Mouse (Mus musculus): ENCODE results near the gene 1110008L16Rik. TPM values are rescaled to one million over a fixed set of nuclear protein-coding genes. Genes with fewer than 3 reads are reported as not detected.

1110008L16Rik gene
- polyA plus RNA-seq, 1 experiment from 2014 or later, result 13.6 TPM

DNA sequence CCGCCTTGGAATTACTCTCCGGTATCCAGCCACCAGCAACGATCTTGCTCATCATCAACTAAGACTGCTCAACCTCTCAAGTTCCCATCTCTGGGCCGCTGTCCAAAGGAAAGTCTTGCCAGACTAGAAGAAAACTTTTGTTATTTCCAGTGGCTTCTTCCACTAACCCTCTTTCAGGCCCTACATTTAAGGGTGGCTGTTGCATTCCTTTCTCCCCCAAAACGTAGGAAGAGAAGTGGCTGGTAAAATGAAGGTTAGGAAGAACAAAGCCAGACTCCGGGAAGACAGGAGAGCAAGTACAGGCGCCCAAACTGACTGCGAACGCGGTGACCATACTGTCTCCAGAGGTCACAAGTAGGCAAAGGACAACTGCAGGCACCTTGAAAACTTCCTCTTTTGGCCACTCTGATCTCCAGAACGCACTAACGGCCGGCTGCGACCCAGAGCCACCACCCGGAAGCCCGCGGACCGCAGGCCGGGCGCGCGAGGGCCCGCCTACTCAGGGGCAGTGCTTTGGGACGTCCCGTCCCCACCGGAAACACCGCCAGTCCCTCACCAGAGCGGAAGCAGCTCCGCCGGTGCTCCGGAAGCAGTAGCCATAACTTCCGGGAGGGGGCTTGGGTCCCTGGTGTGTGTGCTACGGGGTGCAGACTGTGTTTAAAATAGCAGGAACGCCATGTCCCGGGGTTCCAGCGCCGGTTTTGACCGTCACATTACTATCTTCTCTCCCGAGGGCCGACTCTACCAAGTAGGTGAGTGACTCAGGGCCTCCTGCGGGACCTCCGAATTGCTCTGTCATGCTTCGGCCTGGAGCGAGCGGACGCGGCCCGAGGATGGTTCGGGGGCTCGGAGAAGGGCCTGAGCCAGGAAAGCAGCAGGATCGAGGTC, 99.1 kb downstream of the 1110008L16Rik start:
- ATAC-seq (ENCODE audit: low FRiP score, low read depth), result peak; percentile 99
- no peaks in the 10 kb centered on the region for H3K27me3 ChIP-seq
- peaks cover 13% of the 10 kb centered on the region for H3K4me1 ChIP-seq
- WGBS, result 2% methylated on average over 51 of the region's 51 CpGs
- H3K4me3 ChIP-seq, result peak overlapping the region; percentile 98
- H3K4me2 ChIP-seq (replicated peaks), result peak overlapping the region; percentile 96
- peak overlapping the region; percentile 91 for H3K9ac ChIP-seq (replicated peaks)
- no peaks in the 10 kb centered on the region for H3K9me3 ChIP-seq
- peak overlapping the region; percentile 91 for H3K27ac ChIP-seq (replicated peaks)
- H3K36me3 ChIP-seq, result peaks cover 10% of the 10 kb centered on the region; the same call in 1 of the 2 replicates

DNA sequence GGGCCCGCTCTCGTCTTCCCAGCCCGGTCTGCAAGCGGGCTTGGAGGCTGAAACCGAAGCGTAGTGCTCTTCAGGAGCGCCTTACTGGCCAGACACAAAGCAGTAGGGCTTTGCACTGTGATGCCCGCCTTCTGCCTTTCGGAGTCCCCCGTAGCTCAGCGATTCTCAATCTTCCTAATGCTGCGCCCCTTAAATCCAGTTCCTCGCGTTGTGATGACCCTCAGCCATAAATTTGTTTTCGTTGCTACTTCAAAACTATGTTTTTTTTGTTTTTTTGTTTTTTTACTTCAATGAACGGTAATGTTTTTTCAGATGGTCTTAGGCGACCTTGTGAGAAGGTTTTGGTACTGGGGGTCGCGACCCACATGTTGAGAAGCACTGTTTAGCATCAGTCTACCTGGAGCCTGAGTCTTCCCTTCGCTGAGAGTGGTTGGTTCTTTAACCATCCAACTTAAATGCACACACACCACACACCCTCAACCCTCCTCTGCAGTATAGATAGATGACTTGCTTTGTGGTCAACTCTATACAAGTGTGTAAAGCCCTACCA, 99.8 kb downstream of the 1110008L16Rik start:
- peak overlapping the region; percentile 98 for H3K4me3 ChIP-seq
- peaks cover 13% of the 10 kb centered on the region for H3K4me1 ChIP-seq
- 1% methylated on average over 20 of the region's 20 CpGs for WGBS
- H3K27me3 ChIP-seq, result no peaks in the 10 kb centered on the region
- peak overlapping the region; percentile 96 for H3K4me2 ChIP-seq (replicated peaks)
- ATAC-seq (ENCODE audit: low FRiP score, low read depth), result peak; percentile 25
- peak overlapping the region; percentile 91 for H3K9ac ChIP-seq (replicated peaks)
- H3K27ac ChIP-seq (replicated peaks), result peak overlapping the region; percentile 91
- H3K36me3 ChIP-seq, result peaks cover 10% of the 10 kb centered on the region; the same call in 1 of the 2 replicates
- H3K9me3 ChIP-seq, result no peaks in the 10 kb centered on the region

DNA sequence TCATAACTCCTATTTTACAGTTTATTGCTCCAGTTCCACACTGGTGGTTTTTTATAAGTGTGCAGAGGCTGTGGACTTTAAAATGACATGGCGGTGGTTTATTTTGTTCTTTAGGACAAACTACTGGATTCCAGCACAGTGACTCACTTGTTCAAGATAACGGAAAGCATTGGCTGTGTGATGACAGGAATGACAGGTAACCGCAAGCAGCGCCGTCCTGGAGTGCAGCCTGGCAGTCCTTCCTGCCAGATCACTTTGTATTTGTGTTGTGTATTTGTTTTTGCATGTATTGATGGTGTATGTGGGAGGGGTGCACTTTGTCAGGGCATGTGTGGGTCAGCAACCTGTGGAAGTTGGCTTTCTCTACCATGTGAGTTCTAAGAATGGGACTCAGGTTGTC, 108.5 kb downstream of the 1110008L16Rik start:
- Histone ChIP-seq H3K27ac (replicated peaks) (no peak overlapping the region), H3K27me3 (no peaks in the 10 kb centered on the region), H3K4me3 (no peak overlapping the region), H3K4me2 (replicated peaks) (no peak overlapping the region), H3K4me1 (no peaks in the 10 kb centered on the region), H3K9me3 (no peaks in the 10 kb centered on the region), H3K36me3 (peaks cover 51% of the 10 kb centered on the region), H3K9ac (replicated peaks) (no peak overlapping the region)
- 95% methylated on average over 5 of the region's 5 CpGs for WGBS
- no peak for ATAC-seq (ENCODE audit: low FRiP score, low read depth)

DNA sequence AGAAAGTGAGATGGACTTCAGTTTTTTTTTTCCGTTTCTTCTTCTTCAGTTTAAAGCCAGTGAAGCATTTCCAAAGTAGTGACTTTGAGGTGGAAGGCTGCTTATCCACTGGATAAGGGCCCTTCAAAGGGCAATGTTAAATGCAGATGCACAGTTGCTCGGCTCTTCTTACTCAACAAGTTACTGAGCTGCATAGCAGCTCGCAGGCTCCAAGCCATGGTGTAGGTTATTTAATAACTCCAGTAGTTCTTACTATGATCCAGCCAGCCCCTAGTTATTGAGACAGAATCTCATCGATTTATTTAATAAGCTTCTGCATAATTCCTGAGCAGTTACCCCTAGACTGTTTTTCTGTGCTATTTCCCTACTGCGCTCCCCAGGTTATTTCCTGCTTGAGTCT, 115.9 kb downstream of the 1110008L16Rik start:
- 93% methylated on average over 5 of the region's 5 CpGs for WGBS
- no peak overlapping the region for H3K4me2 ChIP-seq (replicated peaks)
- H3K27ac ChIP-seq (replicated peaks), result no peak overlapping the region
- no peaks in the 10 kb centered on the region for H3K9me3 ChIP-seq
- no peaks in the 10 kb centered on the region for H3K27me3 ChIP-seq
- H3K4me3 ChIP-seq, result no peak overlapping the region
- H3K36me3 ChIP-seq, result peaks cover 84% of the 10 kb centered on the region
- no peaks in the 10 kb centered on the region for H3K4me1 ChIP-seq
- H3K9ac ChIP-seq (replicated peaks), result no peak overlapping the region
- no peak for ATAC-seq (ENCODE audit: low FRiP score, low read depth)

DNA sequence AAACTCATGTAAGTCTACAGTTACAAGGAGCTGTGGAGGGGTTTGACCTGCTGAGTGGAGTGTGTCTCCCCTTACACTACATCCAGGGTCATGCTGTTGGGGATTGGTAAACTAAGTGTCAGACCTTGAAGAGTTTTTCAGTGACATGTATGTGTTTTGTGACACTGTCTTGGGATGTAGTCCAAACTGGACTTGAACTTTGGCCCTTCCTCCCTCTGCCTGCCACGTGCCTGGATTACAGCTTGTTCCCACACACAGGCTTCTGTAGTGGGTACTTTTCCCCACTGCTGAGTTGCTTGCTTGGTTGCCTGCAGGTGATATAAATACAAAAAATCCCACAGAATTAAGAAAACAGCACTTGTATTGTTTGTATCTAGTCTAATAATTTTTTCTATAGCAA, 116.4 kb downstream of the 1110008L16Rik start:
- Histone ChIP-seq H3K27ac (replicated peaks) (no peak overlapping the region), H3K4me2 (replicated peaks) (no peak overlapping the region), H3K9ac (replicated peaks) (no peak overlapping the region), H3K4me3 (no peak overlapping the region), H3K9me3 (no peaks in the 10 kb centered on the region), H3K27me3 (no peaks in the 10 kb centered on the region), H3K4me1 (no peaks in the 10 kb centered on the region), H3K36me3 (peaks cover 85% of the 10 kb centered on the region)
- ATAC-seq (ENCODE audit: low FRiP score, low read depth), result no peak
- 89% methylated on average over 1 of the region's 1 CpGs for WGBS

DNA sequence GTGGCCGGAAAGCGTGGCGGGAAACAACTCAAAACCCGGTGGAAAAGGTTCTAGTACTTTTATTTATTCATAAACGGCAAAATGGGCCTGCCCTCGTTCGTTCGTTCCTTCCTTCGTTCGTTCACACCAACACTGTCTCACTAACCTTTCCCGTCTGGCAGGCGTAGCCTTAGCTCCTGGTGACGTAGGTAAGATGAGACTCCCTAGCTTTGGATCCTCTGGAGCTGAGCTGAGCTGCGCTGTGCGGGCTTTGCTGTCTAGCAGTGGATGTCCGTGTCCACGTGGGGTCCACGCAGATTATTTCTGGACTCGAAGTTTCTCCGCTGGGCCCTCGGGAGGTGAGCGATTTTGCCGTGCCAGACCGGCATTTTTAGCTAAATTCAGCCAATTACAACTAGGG, 120.8 kb downstream of the 1110008L16Rik start:
- no peak overlapping the region for H3K27ac ChIP-seq (replicated peaks)
- no peaks in the 10 kb centered on the region for H3K9me3 ChIP-seq
- H3K27me3 ChIP-seq, result no peaks in the 10 kb centered on the region
- H3K4me1 ChIP-seq, result no peaks in the 10 kb centered on the region
- 93% methylated on average over 24 of the region's 24 CpGs for WGBS
- H3K9ac ChIP-seq (replicated peaks), result no peak overlapping the region
- no peak overlapping the region for H3K4me3 ChIP-seq
- peaks cover 49% of the 10 kb centered on the region for H3K36me3 ChIP-seq
- no peak overlapping the region for H3K4me2 ChIP-seq (replicated peaks)
- no peak for ATAC-seq (ENCODE audit: low FRiP score, low read depth)

DNA sequence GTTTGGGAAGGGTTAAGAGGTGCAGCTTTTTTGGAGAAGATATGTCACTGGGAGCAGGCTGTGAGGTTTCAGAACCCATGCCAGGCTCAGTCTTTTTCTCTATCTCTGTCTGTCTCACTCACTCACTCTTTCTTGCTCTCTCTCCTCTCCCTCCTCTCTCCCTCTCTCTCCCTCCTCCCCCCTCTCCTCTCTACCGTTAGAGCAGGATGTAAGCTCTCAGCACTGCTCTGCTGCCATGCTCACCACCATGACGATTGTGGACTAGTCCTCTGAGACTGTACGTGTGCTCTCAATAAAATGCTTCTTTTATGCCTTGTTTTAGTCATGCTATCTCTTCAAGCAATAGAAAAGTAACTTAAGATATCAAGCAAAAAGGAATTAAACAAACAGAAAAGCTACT, 122.7 kb downstream of the 1110008L16Rik start:
- 44% methylated on average over 3 of the region's 3 CpGs for WGBS
- Histone ChIP-seq H3K27me3 (no peaks in the 10 kb centered on the region), H3K4me1 (no peaks in the 10 kb centered on the region), H3K27ac (replicated peaks) (no peak overlapping the region), H3K4me3 (no peak overlapping the region), H3K9me3 (no peaks in the 10 kb centered on the region), H3K36me3 (peaks cover 31% of the 10 kb centered on the region), H3K4me2 (replicated peaks) (no peak overlapping the region), H3K9ac (replicated peaks) (no peak overlapping the region)
- ATAC-seq (ENCODE audit: low FRiP score, low read depth), result no peak

DNA sequence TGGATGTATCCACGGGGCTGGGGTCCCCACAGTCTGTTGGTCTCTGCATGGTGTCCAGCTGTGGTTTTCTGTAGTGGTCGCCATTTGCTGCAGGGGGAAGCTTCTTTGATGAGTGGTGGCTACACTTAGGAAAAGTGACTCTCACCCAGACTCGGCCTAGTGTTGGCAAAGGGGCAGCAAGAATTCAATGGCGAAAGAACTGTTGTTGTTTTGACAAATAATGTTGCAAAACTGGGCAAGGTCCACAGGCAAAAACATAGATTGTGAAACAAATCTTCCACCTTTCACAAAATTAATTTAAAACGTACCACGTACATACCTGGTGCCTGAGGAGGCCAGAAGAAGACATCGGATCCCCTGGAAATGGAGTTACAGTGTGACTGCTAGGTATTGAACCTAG, 126.9 kb downstream of the 1110008L16Rik start:
- Histone ChIP-seq H3K4me1 (no peaks in the 10 kb centered on the region), H3K27me3 (no peaks in the 10 kb centered on the region), H3K9ac (replicated peaks) (no peak overlapping the region), H3K4me2 (replicated peaks) (no peak overlapping the region), H3K27ac (replicated peaks) (no peak overlapping the region), H3K9me3 (no peaks in the 10 kb centered on the region), H3K36me3 (no peaks in the 10 kb centered on the region), H3K4me3 (no peak overlapping the region)
- no peak for ATAC-seq (ENCODE audit: low FRiP score, low read depth)
- WGBS, result 91% methylated on average over 7 of the region's 7 CpGs

DNA sequence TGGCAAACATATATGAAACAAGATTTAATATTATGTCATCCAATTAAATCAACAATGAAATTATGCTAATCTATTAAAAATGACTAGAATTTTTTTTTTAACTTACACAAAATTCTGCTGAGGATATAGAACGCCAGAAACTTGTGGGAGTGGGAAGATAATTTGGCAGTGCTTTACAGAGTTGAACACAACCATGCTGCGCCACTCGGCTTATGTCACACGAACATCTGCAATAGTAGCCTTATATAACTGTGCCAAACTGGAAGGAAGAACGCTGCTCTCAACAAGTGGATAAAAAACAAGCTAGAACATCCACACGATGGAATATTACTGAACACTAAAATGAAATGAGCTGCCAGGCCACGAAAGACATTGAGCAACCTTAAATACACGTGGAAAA, 129.8 kb downstream of the 1110008L16Rik start:
- ATAC-seq (ENCODE audit: low FRiP score, low read depth), result no peak
- Histone ChIP-seq H3K27me3 (no peaks in the 10 kb centered on the region), H3K36me3 (no peaks in the 10 kb centered on the region), H3K27ac (replicated peaks) (no peak overlapping the region), H3K4me2 (replicated peaks) (no peak overlapping the region), H3K9ac (replicated peaks) (no peak overlapping the region), H3K9me3 (no peaks in the 10 kb centered on the region), H3K4me1 (no peaks in the 10 kb centered on the region), H3K4me3 (no peak overlapping the region)
- 90% methylated on average over 8 of the region's 8 CpGs for WGBS

DNA sequence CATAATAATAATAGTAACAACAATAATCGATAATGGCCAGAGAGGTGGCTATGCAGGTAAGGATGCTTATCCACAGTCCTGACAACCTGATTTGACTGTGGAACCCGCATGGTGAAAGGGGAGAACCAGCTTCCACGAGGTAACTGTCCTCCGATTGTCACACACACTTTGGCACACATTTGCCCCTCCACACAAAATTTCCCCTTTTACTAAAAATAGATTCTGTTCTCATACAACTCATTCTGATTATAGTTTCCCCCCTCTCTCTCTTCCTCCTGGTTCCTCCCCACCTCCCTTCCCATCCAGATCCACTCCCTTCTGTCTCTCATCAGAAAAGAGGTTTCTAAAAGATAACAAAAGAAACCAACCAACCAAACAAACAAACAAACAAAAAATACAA, 130.6 kb downstream of the 1110008L16Rik start:
- H3K4me1 ChIP-seq, result no peaks in the 10 kb centered on the region
- 90% methylated on average over 4 of the region's 4 CpGs for WGBS

More for the DNA sequence above, 130.6 kb downstream of the 1110008L16Rik start:
- no peak for ATAC-seq (ENCODE audit: low FRiP score, low read depth)
- no peak overlapping the region for H3K4me2 ChIP-seq (replicated peaks)
- no peak overlapping the region for H3K27ac ChIP-seq (replicated peaks)
- H3K9ac ChIP-seq (replicated peaks), result no peak overlapping the region
- H3K9me3 ChIP-seq, result no peaks in the 10 kb centered on the region
- no peak overlapping the region for H3K4me3 ChIP-seq
- H3K27me3 ChIP-seq, result no peaks in the 10 kb centered on the region
- H3K36me3 ChIP-seq, result no peaks in the 10 kb centered on the region
